Mouse (Mus musculus) E14TG2a.4 (cell line): ENCODE results near the gene Acacb.

Experiments used
- CTCF ChIP-seq: conservative IDR thresholded peaks from 2 replicates; pipeline ENCODE4 v1.5.1; 2014; ENCODE audit warnings: low read length
- NANOG ChIP-seq: IDR thresholded peaks from 2 replicates; pipeline ENCODE4 v1.6.1; 2014; ENCODE audit warnings: borderline replicate concordance, low read length, mixed read lengths
- POU5F1 ChIP-seq: IDR thresholded peaks from 2 replicates; pipeline ENCODE4 v1.6.1; 2014; ENCODE audit warnings: low read length, borderline replicate concordance

GRCm38 (mm10) chr5:114155168-114155933 lies 9.0 kb downstream of the Acacb start:
- TF ChIP-seq CTCF (no peak), POU5F1 (no peak), NANOG (no peak)
